In the genomic region with DNA sequence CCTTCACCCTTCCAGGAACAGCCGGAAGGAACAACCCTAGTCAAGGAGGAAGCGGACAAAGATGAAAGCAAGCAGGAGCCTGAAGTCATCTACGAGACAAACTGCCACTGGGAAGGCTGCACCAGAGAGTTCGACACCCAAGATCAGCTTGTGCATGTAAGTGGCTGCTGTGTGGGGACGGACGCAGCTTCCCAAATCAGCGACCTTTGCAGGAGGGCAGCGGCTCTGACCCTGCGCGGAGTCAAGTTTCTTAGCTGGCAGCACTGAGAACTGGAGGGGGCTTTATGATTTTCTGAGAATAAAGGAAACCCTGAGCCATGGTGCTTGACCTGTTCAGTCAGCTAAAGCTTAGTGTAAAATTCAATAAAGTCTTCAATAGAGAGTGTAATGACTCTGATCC, we compare ENCODE assay signal across 25 mouse cellular contexts.
DNase-seq lines count a peak whose midpoint lies in the region; ATAC-seq lines count a peak whose summit lies in the region.
"Had no signal": no experiment of that assay in that cellular context is flagged by ENCODE, and none has a peak within 500 bp of the region (broad histone marks: within the 10 kb centered on the region; RNA-seq: fewer than 3 reads in every experiment).

No protein-coding gene starts in this region.

- ATAC-seq in kidney, embryonic 16.5 days (ENCODE audit: low FRiP score, low TSS enrichment) = peak; percentile 63; the same call in 1 of the 2 replicates
- no peak for ATAC-seq in forebrain, embryonic 16.5 days
- ATAC-seq: forebrain, embryonic 13.5 days; midbrain, embryonic 13.5 days had no signal

- DNase-seq in kidney, adult 8-10 months = no peak
- DNase-seq in embryo, embryonic 9.5 days (ENCODE audit: extremely low spot score) = peak; percentile 43
- peak; percentile 50 for DNase-seq in limb, embryonic 10.5 days (ENCODE audit: low spot score)
- no peak for DNase-seq in MN1 (ENCODE audit: low spot score)
- DNase-seq in spleen, adult 18-20 months = no peak
- DNase-seq: adrenal gland, postnatal 10 days; cerebellum, adult 2 months; cerebellum, postnatal 36 days; gastrocnemius, postnatal 10 days; heart, postnatal 10 days; kidney, adult 9 months; layer of hippocampus, postnatal 36 days; liver, embryonic 13.5 days; lung, adult 2 months; lung, postnatal 14 days; retina, postnatal 1 day; right cerebral cortex, postnatal 25 days; thymus, postnatal 25 days had no signal

- H3K4me2 ChIP-seq in kidney, embryonic 16.5 days (replicated peaks; ENCODE audit: low read depth, low read length) = no peak overlapping the region
- no peak overlapping the region for H3K4me2 ChIP-seq in forebrain, embryonic 16.5 days (ENCODE audit: low read length)
- H3K4me2 ChIP-seq: forebrain, embryonic 13.5 days; heart, embryonic 12.5 days; hindbrain, embryonic 14.5 days; liver, embryonic 13.5 days; midbrain, embryonic 13.5 days; neural tube, embryonic 12.5 days had no signal

- H3K9ac ChIP-seq in kidney, embryonic 16.5 days (replicated peaks; ENCODE audit: low read length) = no peak overlapping the region
- H3K9ac ChIP-seq in forebrain, embryonic 16.5 days (replicated peaks; ENCODE audit: low read depth, low read length) = no peak overlapping the region
- H3K9ac ChIP-seq: forebrain, embryonic 13.5 days; heart, embryonic 12.5 days; hindbrain, embryonic 14.5 days; liver, embryonic 13.5 days; midbrain, embryonic 13.5 days; neural tube, embryonic 12.5 days had no signal

- 34% methylated on average over 10 of the region's 10 CpGs for WGBS in kidney, embryonic 16.5 days
- WGBS in limb, embryonic 10.5 days = 33% methylated on average over 10 of the region's 10 CpGs
- 82% methylated on average over 10 of the region's 10 CpGs for WGBS in forebrain, embryonic 16.5 days

- no peak overlapping the region for H3K4me3 ChIP-seq in kidney, embryonic 16.5 days (ENCODE audit: low read length)
- no peak overlapping the region for H3K4me3 ChIP-seq in limb, embryonic 10.5 days
- no peak overlapping the region for H3K4me3 ChIP-seq in forebrain, embryonic 16.5 days (replicated peaks; ENCODE audit: low read length)
- H3K4me3 ChIP-seq: forebrain, embryonic 13.5 days; heart, embryonic 12.5 days; liver, embryonic 13.5 days; midbrain, embryonic 13.5 days; neural tube, embryonic 12.5 days had no signal

- peaks cover 15% of the 10 kb centered on the region for H3K36me3 ChIP-seq in kidney, embryonic 16.5 days (ENCODE audit: insufficient read depth, low read length)
- H3K36me3 ChIP-seq in limb, embryonic 10.5 days = peaks cover 66% of the 10 kb centered on the region
- H3K36me3 ChIP-seq in forebrain, embryonic 16.5 days (ENCODE audit: control insufficient read depth, insufficient read depth) = no peaks in the 10 kb centered on the region
- H3K36me3 ChIP-seq: liver, embryonic 13.5 days had no signal

- no peaks in the 10 kb centered on the region for H3K9me3 ChIP-seq in kidney, embryonic 16.5 days (ENCODE audit: low read length)
- no peaks in the 10 kb centered on the region for H3K9me3 ChIP-seq in limb, embryonic 10.5 days (replicated peaks)
- H3K9me3 ChIP-seq in forebrain, embryonic 16.5 days (ENCODE audit: control insufficient read depth, low read length) = no peaks in the 10 kb centered on the region
- H3K9me3 ChIP-seq: forebrain, embryonic 13.5 days; heart, embryonic 12.5 days; liver, embryonic 13.5 days; midbrain, embryonic 13.5 days; neural tube, embryonic 12.5 days had no signal

- no peaks in the 10 kb centered on the region for H3K27me3 ChIP-seq in kidney, embryonic 16.5 days (ENCODE audit: insufficient read depth, low read length)
- H3K27me3 ChIP-seq in limb, embryonic 10.5 days (ENCODE audit: low read depth, poor library complexity, severe bottlenecking) = no peaks in the 10 kb centered on the region
- H3K27me3 ChIP-seq in forebrain, embryonic 16.5 days (replicated peaks; ENCODE audit: control insufficient read depth, insufficient read depth, low read length) = no peaks in the 10 kb centered on the region
- H3K27me3 ChIP-seq: forebrain, embryonic 13.5 days; liver, embryonic 13.5 days; midbrain, embryonic 13.5 days; neural tube, embryonic 12.5 days had no signal

- peak overlapping the region; percentile 25; the same call in 1 of the 2 replicates for H3K27ac ChIP-seq in kidney, embryonic 16.5 days (ENCODE audit: low read length)
- H3K27ac ChIP-seq in limb, embryonic 10.5 days = peak overlapping the region; percentile 56; the same call in 1 of the 2 replicates
- no peak overlapping the region for H3K27ac ChIP-seq in forebrain, embryonic 16.5 days (ENCODE audit: low read length)
- H3K27ac ChIP-seq: forebrain, embryonic 13.5 days; hindbrain, embryonic 14.5 days; liver, embryonic 13.5 days; midbrain, embryonic 13.5 days; neural tube, embryonic 12.5 days had no signal

- peaks cover 11% of the 10 kb centered on the region for H3K4me1 ChIP-seq in kidney, embryonic 16.5 days (ENCODE audit: insufficient read depth, low read length)
- H3K4me1 ChIP-seq in limb, embryonic 10.5 days = peaks cover 54% of the 10 kb centered on the region
- H3K4me1 ChIP-seq in forebrain, embryonic 16.5 days (replicated peaks; ENCODE audit: control insufficient read depth, insufficient read depth, low read length) = no peaks in the 10 kb centered on the region
- H3K4me1 ChIP-seq: liver, embryonic 13.5 days had no signal

Comparison
In these comparisons a context has a peak if more than half of its experiments do, and no peak if none do; other contexts are left out.
1. DNase-seq: peak in embryo, embryonic 9.5 days (single experiment) and limb, embryonic 10.5 days (single experiment); none in kidney, adult 8-10 months (0 of 2), MN1 (single experiment) and spleen, adult 18-20 months (0 of 2).